Mouse (Mus musculus) limb, embryonic 13.5 days (tissue): ENCODE measurements around the gene Isoc2b. TPM values are rescaled to one million over a fixed set of nuclear protein-coding genes. Genes with fewer than 3 reads are reported as not detected.
"Not testable (repeated sequence)": the region's sequence is repeated elsewhere in the genome, so short reads cannot be mapped to it uniquely, and the experiment has no call there.

Source experiments
- ATAC-seq: fragments of 200-750 bp; cut with Nextera tagmentation; 2 replicates; pipeline ENCODE4 v1.8.0; 2017; ENCODE audit warnings: low read depth, moderate number of reproducible peaks, moderate TSS enrichment; ENCODE audit not compliant: low FRiP score
- H3K27ac ChIP-seq: fragments of 300-500 bp; sonication (generic); 2 replicates; pipeline ENCODE4 v1.5.1; 2015; ENCODE audit warnings: inconsistent platforms, mild to moderate bottlenecking, moderate library complexity
- H3K27me3 ChIP-seq: fragments of 300-500 bp; sonication (generic); 2 replicates; pipeline ENCODE4 v1.6.1; 2015; ENCODE audit warnings: mild to moderate bottlenecking, inconsistent platforms
- H3K36me3 ChIP-seq: fragments of 300-500 bp; sonication (generic); 2 replicates; pipeline ENCODE4 v1.6.1; 2015; ENCODE audit warnings: inconsistent platforms, mild to moderate bottlenecking, moderate library complexity
- H3K4me1 ChIP-seq: fragments of 300-500 bp; sonication (generic); 2 replicates; pipeline ENCODE4 v1.6.1; 2015; ENCODE audit warnings: inconsistent platforms
- H3K4me2 ChIP-seq: fragments of 300-500 bp; sonication (generic); replicated peaks from 2 replicates; pipeline ENCODE4 v1.6.1; 2015; ENCODE audit warnings: inconsistent platforms, mild to moderate bottlenecking, moderate library complexity
- H3K4me3 ChIP-seq: fragments of 300-500 bp; sonication (generic); 2 replicates; pipeline ENCODE4 v1.5.1; 2015; ENCODE audit warnings: moderate library complexity, mild to moderate bottlenecking, inconsistent platforms
- H3K9ac ChIP-seq: fragments of 300-500 bp; sonication (generic); 2 replicates; pipeline ENCODE4 v1.6.1; 2015; ENCODE audit warnings: mild to moderate bottlenecking, inconsistent platforms
- H3K9me3 ChIP-seq: fragments of 300-500 bp; sonication (generic); 2 replicates; pipeline ENCODE4 v1.6.1; 2016; ENCODE audit warnings: inconsistent platforms
- WGBS: fragments of 180-500 bp; shearing (Covaris S2); methylation state at CpG from one replicate; pipeline ENCODE4 v1.1.7; 2015; 5-methylcytosine and 5-hydroxymethylcytosine counted together
- polyA plus RNA-seq: library from polyadenylated mRNA; unstranded; fragments of >200 nt; fragmentation: Nextera tagmentation; extraction: Ambion mirVana; gene quantifications from 2 replicates; pipeline ENCODE4 v1.2.1, GENCODE M21; 2015

The Isoc2b gene
- polyA plus RNA-seq, 1 experiment from 2014 or later: 5.6 TPM

DNA sequence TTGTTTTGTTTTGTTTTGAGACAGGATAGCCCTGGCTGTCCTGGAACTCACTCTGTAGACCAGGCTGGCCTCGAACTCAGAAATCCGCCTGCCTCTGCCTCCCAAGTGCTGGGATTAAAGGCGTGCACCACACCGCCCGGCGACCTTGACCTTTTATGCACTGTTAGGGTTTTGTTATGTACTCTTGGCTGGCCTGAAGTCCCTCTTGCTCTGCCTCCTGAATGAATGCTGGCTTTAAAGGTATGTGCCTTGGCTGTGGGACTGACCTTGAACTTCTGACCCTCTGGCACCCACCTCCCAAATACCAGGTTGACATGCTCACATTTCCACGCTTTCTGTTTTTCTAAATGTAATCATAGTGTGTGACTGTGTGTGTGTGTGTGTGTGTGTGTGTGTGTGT, 49.1 kb downstream of the Isoc2b start:
- H3K9ac ChIP-seq, H3K27me3 ChIP-seq, H3K4me2 ChIP-seq, H3K4me1 ChIP-seq, H3K4me3 ChIP-seq, H3K9me3 ChIP-seq, H3K36me3 ChIP-seq, ATAC-seq, H3K27ac ChIP-seq: not testable (repeated sequence)
- WGBS: 86% methylated on average over 7 of the region's 7 CpGs

GRCm38 (mm10) chr7:4816559-4816958, 53.5 kb downstream of the Isoc2b start:
- no peak for ATAC-seq
- no peaks in the 10 kb centered on the region for H3K27me3 ChIP-seq
- H3K4me3 ChIP-seq: no peak overlapping the region
- H3K36me3 ChIP-seq: no peaks in the 10 kb centered on the region
- no peak overlapping the region for H3K4me2 ChIP-seq
- H3K4me1 ChIP-seq: peaks cover 6% of the 10 kb centered on the region
- no peaks in the 10 kb centered on the region for H3K9me3 ChIP-seq
- H3K27ac ChIP-seq: no peak overlapping the region
- no peak overlapping the region for H3K9ac ChIP-seq

DNA sequence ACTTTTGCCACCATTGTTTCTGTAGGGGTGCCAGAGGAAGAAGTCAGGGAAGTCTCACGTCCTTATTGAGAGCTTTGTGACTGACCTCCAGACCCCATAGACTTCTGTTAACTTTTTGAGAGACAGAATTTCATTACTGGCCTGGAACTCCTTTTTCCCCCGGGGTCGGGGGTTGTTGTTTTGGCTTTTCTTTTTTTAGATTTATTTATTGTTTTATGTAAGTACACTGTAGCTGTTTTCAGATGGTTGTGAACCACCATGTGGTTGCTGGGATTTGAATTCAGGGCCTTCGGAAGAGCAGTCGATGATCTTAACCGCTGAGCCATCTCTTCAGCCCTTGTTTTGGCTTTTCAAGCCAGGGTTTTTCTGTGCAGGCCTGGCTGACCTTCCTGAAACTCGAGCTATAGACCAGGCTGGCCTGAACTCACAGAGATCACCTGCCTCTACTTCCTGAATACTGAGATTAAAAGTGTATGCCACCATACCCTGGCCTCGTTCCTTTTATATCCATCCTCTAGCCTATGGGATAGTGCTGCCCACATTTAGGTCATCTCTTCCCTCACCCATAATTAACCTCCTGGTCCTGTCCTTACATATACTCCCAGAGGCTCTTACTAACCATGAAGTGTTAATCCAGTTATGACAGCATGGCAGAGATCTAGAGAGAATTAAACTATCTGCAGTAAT, 56.8 kb downstream of the Isoc2b start:
- no peak for ATAC-seq
- H3K27me3 ChIP-seq: no peaks in the 10 kb centered on the region
- H3K9me3 ChIP-seq: no peaks in the 10 kb centered on the region
- H3K4me2 ChIP-seq: peak overlapping the region; percentile 84
- H3K27ac ChIP-seq: peak overlapping the region; percentile 87
- H3K36me3 ChIP-seq: peaks cover 26% of the 10 kb centered on the region
- H3K4me1 ChIP-seq: peaks cover 29% of the 10 kb centered on the region
- H3K9ac ChIP-seq: peak overlapping the region; percentile 64
- peak overlapping the region; percentile 99 for H3K4me3 ChIP-seq
- 27% methylated on average over 8 of the region's 8 CpGs for WGBS

DNA sequence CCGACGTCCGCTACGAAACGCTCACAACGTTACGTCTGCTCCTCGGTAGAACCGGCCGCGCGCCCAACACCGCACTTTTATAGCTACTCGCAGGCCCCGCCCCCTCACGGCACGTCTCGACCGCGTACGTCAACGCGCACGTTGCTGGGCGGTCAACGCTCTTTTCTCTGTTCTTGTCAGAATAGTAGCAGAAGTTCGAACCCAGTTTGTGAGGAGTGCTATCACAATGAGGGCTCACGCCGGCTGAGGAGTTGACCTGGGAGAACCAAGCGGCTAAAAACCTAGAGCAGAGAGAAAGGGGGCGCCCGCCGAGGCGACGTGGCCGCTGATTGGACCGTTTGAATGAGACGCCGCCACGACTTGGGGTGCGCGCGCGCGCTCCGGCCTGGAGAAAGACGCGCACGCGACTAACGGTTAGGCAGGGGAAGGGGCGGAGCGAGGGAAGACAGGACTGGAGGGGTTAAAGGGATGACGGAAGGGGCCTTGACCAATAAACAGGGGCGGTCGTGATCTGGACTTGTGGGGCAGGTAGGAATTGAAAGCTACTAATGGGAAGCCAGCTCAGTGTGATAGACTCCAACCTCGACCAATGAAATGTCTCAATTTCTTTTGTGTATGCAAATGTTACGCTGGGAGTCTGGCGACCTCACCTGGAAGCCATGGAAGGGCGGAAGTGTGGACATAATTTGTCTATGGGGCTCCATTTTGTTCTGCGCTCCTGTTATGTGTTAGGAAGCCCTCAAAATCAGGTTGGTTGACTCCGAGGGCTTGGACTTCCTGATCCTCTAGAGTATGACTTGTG, 57.6 kb downstream of the Isoc2b start, which contains the start of gene Ube2s:
Ube2s (minus strand) TSS at position 288 of the 802 bp plus-strand sequence.
- ATAC-seq: peak; percentile 99
- H3K27me3 ChIP-seq: no peaks in the 10 kb centered on the region
- H3K9ac ChIP-seq: peak within 1 kb of the TSS; percentile 99
- peaks cover 30% of the 10 kb centered on the region for H3K36me3 ChIP-seq
- peaks cover 29% of the 10 kb centered on the region for H3K4me1 ChIP-seq
- no peaks in the 10 kb centered on the region for H3K9me3 ChIP-seq
- WGBS: under 1% methylated on average over 62 of the region's 62 CpGs
- H3K4me3 ChIP-seq: peak within 1 kb of the TSS; percentile 99
- H3K4me2 ChIP-seq: peak within 1 kb of the TSS; percentile 84
- peak within 1 kb of the TSS; percentile 96 for H3K27ac ChIP-seq

DNA sequence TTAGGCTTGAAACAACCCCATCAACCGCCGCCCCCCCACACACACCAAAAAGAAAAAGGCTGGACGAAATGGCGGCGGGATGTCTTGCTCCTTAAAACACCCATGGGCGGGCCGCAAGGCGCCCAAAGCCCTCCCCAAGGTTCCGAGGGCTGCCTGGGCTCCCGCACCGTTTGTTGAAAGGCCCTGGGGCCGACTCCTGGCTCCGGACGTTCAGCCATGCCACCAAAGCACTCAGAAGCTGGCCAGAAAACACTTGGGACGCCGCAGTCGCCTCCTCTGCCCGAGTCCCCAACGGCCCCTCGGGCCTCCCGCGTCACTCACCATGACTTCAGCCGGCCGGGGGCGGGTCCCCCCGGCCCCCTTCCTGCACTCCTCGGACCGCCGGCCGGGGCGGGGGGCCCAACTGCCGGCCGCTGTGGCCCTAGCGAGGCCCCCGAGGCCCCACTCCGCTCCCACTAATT, 58.2 kb downstream of the Isoc2b start:
- H3K4me2 ChIP-seq: peak overlapping the region; percentile 84
- H3K9ac ChIP-seq: peak overlapping the region; percentile 99
- H3K4me3 ChIP-seq: peak overlapping the region; percentile 99
- peak overlapping the region; percentile 96 for H3K27ac ChIP-seq
- peaks cover 36% of the 10 kb centered on the region for H3K36me3 ChIP-seq
- WGBS: 2% methylated on average over 20 of the region's 36 CpGs
- no peaks in the 10 kb centered on the region for H3K9me3 ChIP-seq
- no peaks in the 10 kb centered on the region for H3K27me3 ChIP-seq
- H3K4me1 ChIP-seq: peaks cover 29% of the 10 kb centered on the region
- ATAC-seq: no peak

DNA sequence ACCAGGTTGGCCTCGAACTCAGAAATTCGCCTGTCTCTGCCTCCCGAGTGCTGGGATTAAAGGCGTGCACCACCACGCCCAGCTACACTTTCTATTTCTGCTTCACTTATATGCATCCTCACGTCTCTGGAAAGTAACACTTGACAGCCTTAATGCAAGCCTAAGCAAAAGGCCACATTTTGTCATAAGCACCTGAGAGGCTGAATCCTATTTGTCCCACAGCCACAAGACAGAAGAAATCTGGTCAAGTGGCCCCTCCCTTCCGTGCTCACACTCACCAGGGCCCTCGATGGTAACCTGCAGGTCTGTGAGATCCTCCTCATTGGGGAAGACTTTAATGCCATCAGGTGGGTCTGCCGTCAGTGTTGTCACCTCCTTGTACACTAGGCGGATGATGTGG, 58.9 kb downstream of the Isoc2b start:
- H3K9me3 ChIP-seq, H3K27ac ChIP-seq, ATAC-seq, H3K27me3 ChIP-seq: not testable (repeated sequence)
- Histone ChIP-seq H3K36me3 (peaks cover 43% of the 10 kb centered on the region), H3K4me2 (peak overlapping the region; percentile 84), H3K4me3 (peak overlapping the region; percentile 99), H3K9ac (peak overlapping the region; percentile 99), H3K4me1 (peaks cover 29% of the 10 kb centered on the region)
- 38% methylated on average over 10 of the region's 10 CpGs for WGBS

DNA sequence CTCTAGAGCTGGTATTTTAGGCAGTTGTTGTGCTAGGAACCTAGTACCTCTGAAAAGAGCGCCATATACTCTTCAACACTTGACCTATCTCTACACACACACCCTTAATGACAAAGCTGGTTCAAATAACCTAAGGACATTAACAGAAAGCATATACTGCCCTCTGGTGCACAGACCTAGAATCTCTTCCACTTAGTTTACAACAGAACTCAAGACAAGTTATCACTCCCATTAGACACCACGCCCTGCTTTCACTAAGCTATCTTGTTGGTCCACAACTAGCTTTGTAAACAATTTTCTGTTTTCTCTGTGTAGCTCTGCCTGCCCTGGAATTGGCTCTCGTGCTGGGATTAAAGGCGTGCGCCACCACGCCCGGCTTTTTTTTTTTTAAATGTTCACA, 63.3 kb downstream of the Isoc2b start:
- no peak overlapping the region for H3K4me3 ChIP-seq
- peaks cover 23% of the 10 kb centered on the region for H3K4me1 ChIP-seq
- no peak overlapping the region for H3K9ac ChIP-seq
- H3K4me2 ChIP-seq: no peak overlapping the region
- H3K36me3 ChIP-seq: peaks cover 67% of the 10 kb centered on the region
- no peaks in the 10 kb centered on the region for H3K27me3 ChIP-seq
- H3K27ac ChIP-seq: no peak overlapping the region
- no peaks in the 10 kb centered on the region for H3K9me3 ChIP-seq
- ATAC-seq: no peak
- 94% methylated on average over 7 of the region's 7 CpGs for WGBS

GRCm38 (mm10) chr7:4802247-4802646, 67.8 kb downstream of the Isoc2b start:
- ATAC-seq: no peak
- H3K27ac ChIP-seq: no peak overlapping the region
- H3K9me3 ChIP-seq: no peaks in the 10 kb centered on the region
- no peaks in the 10 kb centered on the region for H3K4me1 ChIP-seq
- H3K9ac ChIP-seq: no peak overlapping the region
- no peak overlapping the region for H3K4me2 ChIP-seq
- peaks cover 41% of the 10 kb centered on the region for H3K36me3 ChIP-seq
- H3K4me3 ChIP-seq: no peak overlapping the region
- no peaks in the 10 kb centered on the region for H3K27me3 ChIP-seq

GRCm38 (mm10) chr7:4795767-4796433, 74.2 kb downstream of the Isoc2b start:
- peak; percentile 33; the same call in 1 of the 2 replicates for ATAC-seq
- 69% methylated on average over 7 of the region's 7 CpGs for WGBS
- Histone ChIP-seq H3K4me3 (no peak overlapping the region), H3K27me3 (0 out of 2 replicates have a peak, but pooled peaks cover 1% of the 10 kb centered on the region), H3K36me3 (peaks cover 42% of the 10 kb centered on the region), H3K9me3 (no peaks in the 10 kb centered on the region), H3K4me2 (no peak overlapping the region), H3K9ac (no peak overlapping the region), H3K4me1 (peaks cover 13% of the 10 kb centered on the region), H3K27ac (no peak overlapping the region)

Other genes starting within 250 kb of the Isoc2b start
- gene Tmem86b, start 238.8 kb downstream of the Isoc2b start, polyA plus RNA-seq: 1.2 and 1.3 TPM in 2 replicates
- 9.0 and 9.9 TPM in 2 replicates for gene Ppp6r1, start 211.2 kb downstream of the Isoc2b start, polyA plus RNA-seq
- gene Hspbp1, start 185.2 kb downstream of the Isoc2b start, polyA plus RNA-seq: 93.6 and 95.4 TPM in 2 replicates
- 2.2 and 2.3 TPM in 2 replicates for gene Brsk1, start 179.7 kb downstream of the Isoc2b start, polyA plus RNA-seq
- gene Tmem150b, start 145.0 kb downstream of the Isoc2b start, polyA plus RNA-seq: 0.13 TPM in 2 replicates
- gene Kmt5c, start 130.1 kb downstream of the Isoc2b start, polyA plus RNA-seq: 61.6 and 65.3 TPM in 2 replicates
- 67.5 and 68.6 TPM in 2 replicates for gene Cox6b2, start 117.2 kb downstream of the Isoc2b start, polyA plus RNA-seq
- gene Fam71e2, start 99.0 kb downstream of the Isoc2b start, polyA plus RNA-seq: not detected in 2 replicates
- gene Il11, start 87.4 kb downstream of the Isoc2b start, polyA plus RNA-seq: 0.26 and 0.39 TPM in 2 replicates
- gene Tmem190, start 87.3 kb downstream of the Isoc2b start, polyA plus RNA-seq: not detected in 2 replicates
- 7.3 and 7.9 TPM in 2 replicates for gene Tmem238, start 80.6 kb downstream of the Isoc2b start, polyA plus RNA-seq
- gene Rpl28, start 77.4 kb downstream of the Isoc2b start, polyA plus RNA-seq: 290 and 292 TPM in 2 replicates
- 328 and 349 TPM in 2 replicates for gene Ube2s, start 57.7 kb downstream of the Isoc2b start, polyA plus RNA-seq
- 0.17 and 0.33 TPM in 2 replicates for gene Shisa7, start 25.6 kb downstream of the Isoc2b start, polyA plus RNA-seq
- gene Isoc2a, start 6.9 kb upstream of the Isoc2b start, polyA plus RNA-seq: 1.2 and 1.3 TPM in 2 replicates
- gene Gm36210, start 36.3 kb upstream of the Isoc2b start, polyA plus RNA-seq: not detected in 2 replicates
- 4.2 and 4.3 TPM in 2 replicates for gene Zfp628, start 45.0 kb upstream of the Isoc2b start, polyA plus RNA-seq
- gene Nat14, start 51.8 kb upstream of the Isoc2b start, polyA plus RNA-seq: 3.1 and 3.3 TPM in 2 replicates
- 6.4 and 8.1 TPM in 2 replicates for gene Ssc5d, start 55.5 kb upstream of the Isoc2b start, polyA plus RNA-seq
- gene Sbk2, start 94.1 kb upstream of the Isoc2b start, polyA plus RNA-seq: 0.38 and 0.92 TPM in 2 replicates
- not detected in 2 replicates for gene Sbk3, start 100.9 kb upstream of the Isoc2b start, polyA plus RNA-seq
- 35.3 and 38.5 TPM in 2 replicates for gene Zfp579, start 125.9 kb upstream of the Isoc2b start, polyA plus RNA-seq
- gene Zfp524, start 144.2 kb upstream of the Isoc2b start, polyA plus RNA-seq: 9.1 and 10.7 TPM in 2 replicates
- gene Fiz1, start 144.4 kb upstream of the Isoc2b start, polyA plus RNA-seq: 44.7 and 48.6 TPM in 2 replicates
- 0.42 and 2.1 TPM in 2 replicates for gene Gm44973, start 145.2 kb upstream of the Isoc2b start, polyA plus RNA-seq
- gene Zfp865, start 150.1 kb upstream of the Isoc2b start, polyA plus RNA-seq: 6.0 and 8.1 TPM in 2 replicates
- 44.9 and 47.8 TPM in 2 replicates for gene Ccdc106, start 150.3 kb upstream of the Isoc2b start, polyA plus RNA-seq
- gene 4632433K11Rik, start 163.9 kb upstream of the Isoc2b start, polyA plus RNA-seq: 0.13 TPM in 1 of 2 replicates, not detected in the other
- 7.0 and 7.8 TPM in 2 replicates for gene Zfp784, start 168.2 kb upstream of the Isoc2b start, polyA plus RNA-seq
- gene Zfp580, start 181.3 kb upstream of the Isoc2b start, polyA plus RNA-seq: 42.1 and 42.8 TPM in 2 replicates
- gene U2af2, start 191.9 kb upstream of the Isoc2b start, polyA plus RNA-seq: 152 and 153 TPM in 2 replicates
- 62.2 and 64.6 TPM in 2 replicates for gene Epn1, start 210.0 kb upstream of the Isoc2b start, polyA plus RNA-seq
- gene Rfpl4, start 246.7 kb upstream of the Isoc2b start, polyA plus RNA-seq: not detected in 2 replicates